Mouse (Mus musculus) CH12.LX (cell line): ENCODE measurements around the gene Akap5. TPM values are rescaled to one million over a fixed set of nuclear protein-coding genes. Genes with fewer than 3 reads are reported as not detected.

Source experiments
- DNase-seq: peaks from one replicate; pipeline ENCODE4 v3.0.0-alpha.2; 2013; ENCODE audit errors: extremely low read depth
- H3K27ac ChIP-seq: 2 replicates; pipeline ENCODE4 v1.5.1; 2012; ENCODE audit warnings: low read depth, mild to moderate bottlenecking, control low read depth, moderate library complexity; ENCODE audit not compliant: insufficient read depth
- H3K27me3 ChIP-seq: replicated peaks from 2 replicates; pipeline ENCODE3; 2012; ENCODE audit warnings: inconsistent platforms
- H3K36me3 ChIP-seq, 2 experiments: replicated peaks in 1 of 2; 2 replicates each; pipeline versions ENCODE3 to v1.6.1; 2012; ENCODE audit warnings: inconsistent platforms in 1 of 2, low read length in 1 of 2, mild to moderate bottlenecking in 1 of 2, mixed read lengths in 1 of 2, moderate library complexity in 1 of 2; ENCODE audit not compliant: control insufficient read depth in 1 of 2, insufficient read depth in 1 of 2
- H3K4me1 ChIP-seq, 2 experiments: 2 replicates each; pipeline ENCODE4 v1.6.1; 2012; ENCODE audit warnings: inconsistent platforms in 1 of 2, moderate library complexity in 1 of 2; ENCODE audit not compliant: insufficient read depth in 2 of 2, control insufficient read depth in 1 of 2
- H3K4me2 ChIP-seq: 2 replicates; pipeline ENCODE4 v1.6.1; 2012; ENCODE audit warnings: low read depth, mild to moderate bottlenecking, control low read depth; ENCODE audit not compliant: poor library complexity, insufficient read depth, severe bottlenecking
- H3K4me3 ChIP-seq, 3 experiments: fragments of 150-350 bp in 1 of 3; sonication (generic) in 1 of 3; replicated peaks in 1 of 3; 2 replicates each; pipeline versions ENCODE3 to v1.5.1; 2011 to 2012; ENCODE audit warnings: low read depth in 2 of 3, low read length in 2 of 3, mild to moderate bottlenecking in 2 of 3, moderate library complexity in 2 of 3, control low read depth in 1 of 3, improper control_type of control experiment in 1 of 3, inconsistent platforms in 1 of 3, mixed read lengths in 1 of 3; ENCODE audit not compliant: poor library complexity in 1 of 3
- H3K79me2 ChIP-seq: replicated peaks from 2 replicates; pipeline ENCODE4 v1.6.1; 2012; ENCODE audit warnings: mild to moderate bottlenecking, moderate library complexity; ENCODE audit not compliant: control insufficient read depth, poor library complexity, insufficient read depth, severe bottlenecking; ENCODE audit errors: extremely low read depth
- H3K9ac ChIP-seq: 2 replicates; pipeline ENCODE4 v1.6.1; 2012; ENCODE audit warnings: low read depth, mild to moderate bottlenecking, control low read depth, moderate library complexity; ENCODE audit not compliant: insufficient read depth
- H3K9me3 ChIP-seq: replicated peaks from 2 replicates; pipeline ENCODE3; 2012; ENCODE audit warnings: low read length, inconsistent platforms, mixed read lengths
- BHLHE40 ChIP-seq: IDR thresholded peaks from 2 replicates; pipeline ENCODE4 v1.6.1; 2011; ENCODE audit warnings: mild to moderate bottlenecking, low read depth, low read length, improper control_type of control experiment
- CHD2 ChIP-seq: IDR thresholded peaks from 2 replicates; pipeline ENCODE4 v1.6.1; 2011; ENCODE audit warnings: low read length, improper control_type of control experiment
- CTCF ChIP-seq, 2 experiments: IDR thresholded peaks in 1 of 2; conservative IDR thresholded peaks in 1 of 2; 2 replicates each; pipeline ENCODE4 v1.5.1; 2011 to 2012; ENCODE audit warnings: low read depth in 2 of 2, low read length in 2 of 2, improper control_type of control experiment in 1 of 2, inconsistent platforms in 1 of 2, mild to moderate bottlenecking in 1 of 2, moderate library complexity in 1 of 2
- ELF1 ChIP-seq: IDR thresholded peaks from 2 replicates; pipeline ENCODE4 v1.6.1; 2014; ENCODE audit warnings: low read depth, mild to moderate bottlenecking, inconsistent platforms, low read length, improper control_type of control experiment
- HCFC1 ChIP-seq: IDR thresholded peaks from 2 replicates; pipeline ENCODE4 v1.6.1; 2012; ENCODE audit warnings: low read depth, mild to moderate bottlenecking, inconsistent platforms, low read length, improper control_type of control experiment
- JUND ChIP-seq: conservative IDR thresholded peaks from 2 replicates; pipeline ENCODE4 v1.6.1; 2011; ENCODE audit warnings: low read depth, low read length, improper control_type of control experiment
- MAZ ChIP-seq: IDR thresholded peaks from 2 replicates; pipeline ENCODE4 v1.6.1; 2012; ENCODE audit warnings: low read depth, mild to moderate bottlenecking, inconsistent platforms, low read length, improper control_type of control experiment, moderate library complexity
- MXI1 ChIP-seq: IDR thresholded peaks from 2 replicates; pipeline ENCODE4 v1.6.1; 2011; ENCODE audit warnings: mild to moderate bottlenecking, low read depth, low read length, improper control_type of control experiment
- MYC ChIP-seq: IDR thresholded peaks from 2 replicates; pipeline ENCODE4 v1.6.1; 2011; ENCODE audit warnings: low read depth, mild to moderate bottlenecking, improper control_type of control experiment, low read length
- NELFE ChIP-seq: IDR thresholded peaks from 2 replicates; pipeline ENCODE4 v1.6.1; 2011; ENCODE audit warnings: low read depth, low read length, improper control_type of control experiment
- NRF1 ChIP-seq: IDR thresholded peaks from 2 replicates; pipeline ENCODE4 v1.6.1; 2014; ENCODE audit warnings: low read depth, mild to moderate bottlenecking, inconsistent platforms, low read length, improper control_type of control experiment, moderate library complexity
- POLR2A ChIP-seq: IDR thresholded peaks from 2 replicates; pipeline ENCODE4 v1.6.1; 2011; ENCODE audit warnings: low read depth, mild to moderate bottlenecking, improper control_type of control experiment, low read length
- TBP ChIP-seq: conservative IDR thresholded peaks from 2 replicates; pipeline ENCODE4 v1.6.1; 2011; ENCODE audit warnings: low read depth, low read length, improper control_type of control experiment
- TCF12 ChIP-seq: IDR thresholded peaks from 2 replicates; pipeline ENCODE4 v1.6.1; 2014; ENCODE audit warnings: low read depth, mild to moderate bottlenecking, inconsistent platforms, low read length, improper control_type of control experiment
- USF2 ChIP-seq: conservative IDR thresholded peaks from 2 replicates; pipeline ENCODE4 v1.6.1; 2011; ENCODE audit warnings: low read depth, low read length, improper control_type of control experiment
- ZC3H11A ChIP-seq: IDR thresholded peaks from 2 replicates; pipeline ENCODE4 v1.6.1; 2012; ENCODE audit warnings: low read depth, mild to moderate bottlenecking, inconsistent platforms, low read length, improper control_type of control experiment
- ZKSCAN1 ChIP-seq: IDR thresholded peaks from 2 replicates; pipeline ENCODE4 v1.6.1; 2012; ENCODE audit warnings: low read depth, inconsistent platforms, low read length, improper control_type of control experiment, borderline replicate concordance
- ZMIZ1 ChIP-seq: IDR thresholded peaks from 2 replicates; pipeline ENCODE4 v1.6.1; 2012; ENCODE audit warnings: low read depth, mild to moderate bottlenecking, inconsistent platforms, low read length, improper control_type of control experiment
- ZNF384 ChIP-seq: IDR thresholded peaks from 2 replicates; pipeline ENCODE4 v1.6.1; 2012; ENCODE audit warnings: low read depth, low read length, improper control_type of control experiment, inconsistent platforms
- dilution Hi-C: fragments of 300-500 bp; cut with MboI; formaldehyde crosslinking; loops from 2 replicates; pipeline ENCODE4 v1.14.3; 2020; ENCODE audit warnings: low sequenced_read_pairs; ENCODE audit not compliant: extremely low pct_unique_long_range_greater_than_20kb, extremely low pct_ligation_motif_present
- in situ Hi-C: fragments of 300-500 bp; cut with MboI; formaldehyde crosslinking; loops from 3 replicates; pipeline ENCODE4 v1.14.3; 2019; ENCODE audit warnings: low sequenced_read_pairs, low pct_ligation_motif_present, low pct_unique_long_range_greater_than_20kb, mixed read lengths
- polyA plus RNA-seq: library from polyadenylated mRNA; unstranded; fragments of >175 nt; gene quantifications from 2 replicates; pipeline ENCODE4 v1.2.1, GENCODE M21; 2012; ENCODE audit warnings: low read depth; ENCODE audit not compliant: insufficient read length
- total RNA-seq, 2 experiments: library from RNA; depleted of rRNA; stranded (reverse); fragments of 300-350 nt in 1 of 2; fragments of >200 nt in 1 of 2; gene quantifications; 2 replicates each; pipeline ENCODE4 v1.2.3; 2012 to 2014

Gene Akap5
- total and polyA plus RNA-seq, 3 experiments, result 0.27 to 0.89 (median 0.38) TPM

- Histone ChIP-seq H3K4me2 (peak overlapping the region; percentile 84), H3K79me2 (peaks cover 72% of the 10 kb centered on the region), H3K27ac (peak overlapping the region; percentile 23; the same call in 1 of the 2 replicates), H3K9ac (peak overlapping the region; percentile 96), H3K4me3 (peak overlapping the region; percentile 75 to 99 (median 77)), H3K27me3 (no peaks in the 10 kb centered on the region), H3K4me1 (peaks cover 2 to 45% of the 10 kb centered on the region in 2 experiments; a peak in 3 of 4 replicates), H3K36me3 (peaks cover 0 to 4% of the 10 kb centered on the region in 2 experiments), H3K9me3 (peaks cover 2% of the 10 kb centered on the region)
- no peak for DNase-seq
- TF ChIP-seq JUND (0 out of 2 replicates have a peak, but pooled peaks have one; percentile 21), ZKSCAN1 (no peak)
- in situ Hi-C loops (loop anchor here (5.0 kb wide), 2 partner anchors 35 to 95 kb away; no protein-coding TSS in a partner anchor), dilution Hi-C loops (no loop called here)
Observed at GRCm38 (mm10) chr12:76372046-76372445, 47.4 kb downstream of the Akap5 start.

- peak overlapping the region; percentile 84 for H3K4me2 ChIP-seq
- DNase-seq, result peak; percentile 68
- H3K4me1 ChIP-seq, result peaks cover 2 to 46% of the 10 kb centered on the region in 2 experiments; a peak in 3 of 4 replicates
- peaks cover 0 to 7% of the 10 kb centered on the region in 2 experiments for H3K36me3 ChIP-seq
- peak overlapping the region; percentile 75 to 99 (median 77) for H3K4me3 ChIP-seq
- H3K27ac ChIP-seq, result peak overlapping the region; percentile 67
- H3K27me3 ChIP-seq, result no peaks in the 10 kb centered on the region
- peaks cover 68% of the 10 kb centered on the region for H3K79me2 ChIP-seq
- peaks cover 3% of the 10 kb centered on the region for H3K9me3 ChIP-seq
- TF ChIP-seq CHD2 (no peak), NELFE (0 out of 2 replicates have a peak, but pooled peaks have one; percentile 12), POLR2A (peak; percentile 36), USF2 (no peak), TCF12 (no peak; the same call in 1 of the 2 replicates), NRF1 (0 out of 2 replicates have a peak, but pooled peaks have one; percentile 13), CTCF (conservative IDR thresholded peaks at IDR 0.05 in 1 of 2, IDR thresholded peaks at IDR 0.05 in 1 of 2; ENCODE audit: low read depth in 2 of 2, low read length in 2 of 2) (peak; percentile 6 to 57; a peak in 3 of 4 replicates), MXI1 (peak; percentile 41; the same call in 1 of the 2 replicates), MYC (0 out of 2 replicates have a peak, but pooled peaks have one; percentile 32), ZMIZ1 (0 out of 2 replicates have a peak, but pooled peaks have one; percentile 17), TBP (0 out of 2 replicates have a peak, but pooled peaks have one; percentile 52), MAZ (no peak), ZNF384 (peak; percentile 82), ZC3H11A (no peak), BHLHE40 (no peak), ELF1 (0 out of 2 replicates have a peak, but pooled peaks have one; percentile 4), HCFC1 (no peak)
- in situ Hi-C loops (loop anchor here (5.0 kb wide), 2 partner anchors 34 to 94 kb away; no protein-coding TSS in a partner anchor), dilution Hi-C loops (no loop called here)
- H3K9ac ChIP-seq, result peak overlapping the region; percentile 96
Observed at GRCm38 (mm10) chr12:76372881-76373818, 48.5 kb downstream of the Akap5 start.
